ENCODE assay signal across 9 mouse cellular contexts in the genomic region with DNA sequence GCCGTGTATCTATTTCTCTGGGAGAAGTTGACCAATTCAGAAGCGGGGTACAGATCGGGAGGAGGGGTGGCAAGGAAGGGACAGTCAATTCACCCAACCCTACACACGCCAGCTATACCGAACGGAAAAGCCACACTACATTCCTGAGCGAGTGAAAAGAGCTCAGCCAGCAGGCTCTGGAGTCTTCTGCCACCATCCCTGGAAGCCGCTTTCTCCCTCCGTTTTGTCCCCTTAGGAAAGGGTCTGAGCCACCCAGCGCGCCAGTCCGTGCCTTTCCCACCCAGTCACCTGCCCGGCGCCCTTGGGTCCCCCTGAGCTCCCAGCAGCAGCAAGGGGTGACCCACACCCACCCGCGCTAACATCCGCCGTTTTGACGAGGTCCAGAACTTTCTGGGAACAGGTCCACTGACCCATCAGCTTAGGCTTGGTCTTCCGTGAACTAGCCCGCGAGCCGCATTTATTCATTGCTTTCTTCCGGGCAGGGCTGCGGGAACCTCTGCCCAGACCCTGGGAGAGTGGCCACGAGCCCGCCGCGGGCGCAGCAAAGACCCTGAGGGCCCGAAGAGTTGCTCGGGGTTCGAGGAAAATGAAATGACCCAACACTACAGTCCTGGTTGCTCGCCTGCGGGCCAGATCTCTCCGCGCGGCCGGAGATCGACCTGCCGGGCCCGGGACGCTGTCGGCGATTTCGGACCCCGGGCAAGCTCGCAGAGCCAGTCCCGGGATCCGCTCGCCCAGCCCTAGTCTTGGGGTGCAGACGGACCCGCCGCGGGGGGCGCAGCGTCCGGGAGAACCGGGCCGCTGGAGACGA. TPM values are rescaled to one million over a fixed set of nuclear protein-coding genes. Genes with fewer than 3 reads are reported as not detected.
DNase-seq lines count a peak whose midpoint lies in the region; ATAC-seq and TF ChIP-seq lines count a peak whose summit lies in the region.
"Had no signal": no experiment of that assay in that cellular context is flagged by ENCODE, and none has a peak within 500 bp of the region (broad histone marks: within the 10 kb centered on the region; RNA-seq: fewer than 3 reads in every experiment).

No protein-coding gene starts in this region.

- no peak overlapping the region for H3K9ac ChIP-seq in lung, postnatal 0 days (replicated peaks; ENCODE audit: low read depth)
- peak overlapping the region; percentile 89 for H3K9ac ChIP-seq in hindbrain, embryonic 12.5 days
- peak overlapping the region; percentile 65 for H3K9ac ChIP-seq in midbrain, embryonic 12.5 days (replicated peaks)

- peaks cover 87% of the 10 kb centered on the region for H3K27me3 ChIP-seq in lung, postnatal 0 days (replicated peaks; ENCODE audit: insufficient read depth, low read length)
- H3K27me3 ChIP-seq in hindbrain, embryonic 12.5 days: peaks cover 81% of the 10 kb centered on the region
- H3K27me3 ChIP-seq in midbrain, embryonic 12.5 days: peaks cover 95% of the 10 kb centered on the region

- no peaks in the 10 kb centered on the region for H3K36me3 ChIP-seq in lung, postnatal 0 days (ENCODE audit: insufficient read depth, low read length)
- no peaks in the 10 kb centered on the region for H3K36me3 ChIP-seq in hindbrain, embryonic 12.5 days
- H3K36me3 ChIP-seq in midbrain, embryonic 12.5 days: no peaks in the 10 kb centered on the region

- ATAC-seq in lung, postnatal 0 days: no peak
- no peak for ATAC-seq in hindbrain, embryonic 12.5 days (ENCODE audit: low FRiP score)
- no peak for ATAC-seq in midbrain, embryonic 12.5 days (ENCODE audit: low FRiP score, low read depth)
- ATAC-seq in erythroblast, adult 5-6 weeks (replicated peaks; ENCODE audit: low FRiP score, poor library complexity, severe bottlenecking): no peak

- WGBS in lung, postnatal 0 days: 2% methylated on average over 60 of the region's 61 CpGs
- under 1% methylated on average over 61 of the region's 61 CpGs for WGBS in hindbrain, embryonic 12.5 days
- under 1% methylated on average over 61 of the region's 61 CpGs for WGBS in midbrain, embryonic 12.5 days

- no peaks in the 10 kb centered on the region for H3K9me3 ChIP-seq in lung, postnatal 0 days (ENCODE audit: low read length)
- no peaks in the 10 kb centered on the region for H3K9me3 ChIP-seq in hindbrain, embryonic 12.5 days (replicated peaks)
- H3K9me3 ChIP-seq in midbrain, embryonic 12.5 days: no peaks in the 10 kb centered on the region
- H3K9me3 ChIP-seq: megakaryocyte, embryonic 14.5 days had no signal

- peak overlapping the region; percentile 47 for H3K4me2 ChIP-seq in lung, postnatal 0 days (replicated peaks; ENCODE audit: low read depth, low read length)
- H3K4me2 ChIP-seq in hindbrain, embryonic 12.5 days (replicated peaks): peak overlapping the region; percentile 78
- peak overlapping the region; percentile 57 for H3K4me2 ChIP-seq in midbrain, embryonic 12.5 days (replicated peaks)

- H3K27ac ChIP-seq in lung, postnatal 0 days (ENCODE audit: low read length): no peak overlapping the region
- peak overlapping the region; percentile 82 for H3K27ac ChIP-seq in hindbrain, embryonic 12.5 days
- peak overlapping the region; percentile 35 for H3K27ac ChIP-seq in midbrain, embryonic 12.5 days (replicated peaks)

- 0 out of 2 replicates have a peak, but pooled peaks cover 3% of the 10 kb centered on the region for H3K4me1 ChIP-seq in lung, postnatal 0 days (ENCODE audit: insufficient read depth, low read depth, low read length)
- peaks cover 62% of the 10 kb centered on the region for H3K4me1 ChIP-seq in hindbrain, embryonic 12.5 days
- peaks cover 82% of the 10 kb centered on the region for H3K4me1 ChIP-seq in midbrain, embryonic 12.5 days

- peak overlapping the region; percentile 21 for H3K4me3 ChIP-seq in lung, postnatal 0 days (ENCODE audit: low read depth, low read length)
- H3K4me3 ChIP-seq in hindbrain, embryonic 12.5 days: peak overlapping the region; percentile 50
- peak overlapping the region; percentile 39 for H3K4me3 ChIP-seq in midbrain, embryonic 12.5 days
- H3K4me3 ChIP-seq: megakaryocyte, embryonic 14.5 days had no signal

- no peak for TF ChIP-seq EP300 in lung, postnatal 0 days (IDR thresholded peaks at IDR 0.05)

- no peak for TF ChIP-seq CTCF in lung, postnatal 0 days (IDR thresholded peaks at IDR 0.05)

- DNase-seq in cerebellum, adult 11 months: peak; percentile 53
- no peak for DNase-seq in cerebellum, postnatal 4 days (ENCODE audit: low spot score in 2 of 2)
- no peak for DNase-seq in lung, postnatal 0 days (ENCODE audit: low spot score)
- DNase-seq in lung, adult 18-20 months: no peak
- DNase-seq in layer of hippocampus, adult 9-10 months (ENCODE audit: low spot score): no peak

RNA-seq across cellular contexts. Expression of a gene that starts 54.1 kb away (rescaled TPM):
- 3.9 and 4.9 TPM in 2 replicates for polyA plus RNA-seq in lung, postnatal 0 days (2015; fragmentation: Nextera tagmentation; extraction: Ambion mirVana)
- polyA plus RNA-seq in hindbrain, embryonic 12.5 days (2016; fragmentation: Nextera tagmentation; extraction: Ambion mirVana): 0.23 and 0.25 TPM in 2 replicates
- 0.26 TPM in 1 of 2 replicates, not detected in the other for polyA plus RNA-seq in midbrain, embryonic 12.5 days (2016; fragmentation: Nextera tagmentation; extraction: Ambion mirVana)
- total RNA-seq in erythroblast, adult 5-6 weeks (2015; ENCODE audit: low replicate concordance): not detected in 2 replicates
- not detected in 2 replicates for total RNA-seq in erythroblast, adult 5-6 weeks (2017; ENCODE audit: low replicate concordance)

RNA-seq across cellular contexts. Expression of a gene that starts 58.2 kb away (rescaled TPM):
- 14.4 and 15.4 TPM in 2 replicates for polyA plus RNA-seq in lung, postnatal 0 days (2015; fragmentation: Nextera tagmentation; extraction: Ambion mirVana)
- 17.7 and 20.7 TPM in 2 replicates for polyA plus RNA-seq in hindbrain, embryonic 12.5 days (2016; fragmentation: Nextera tagmentation; extraction: Ambion mirVana)
- polyA plus RNA-seq in midbrain, embryonic 12.5 days (2016; fragmentation: Nextera tagmentation; extraction: Ambion mirVana): 15.1 and 17.6 TPM in 2 replicates
- total RNA-seq in erythroblast, adult 5-6 weeks (2015; ENCODE audit: low replicate concordance): 38.2 and 38.7 TPM in 2 replicates
- 11.3 and 19.8 TPM in 2 replicates for total RNA-seq in erythroblast, adult 5-6 weeks (2017; ENCODE audit: low replicate concordance)
